Mouse (Mus musculus): ENCODE data around the gene Akap7. TPM values are rescaled to one million over a fixed set of nuclear protein-coding genes. Genes with fewer than 3 reads are reported as not detected.

Gene Akap7
- total RNA-seq, 2 experiments from 2014 or later, result 18.3 to 25.6 TPM

GRCm38 (mm10) chr10:25232700-25233099 is 75.0 kb downstream of the Akap7 start:
- no peak for DNase-seq
- TF ChIP-seq CTCF (IDR thresholded peaks at IDR 0.05), result no peak
- intact Hi-C loops (cut with DNase I), result no loop called here
- Histone ChIP-seq H3K4me3 (no peak overlapping the region), H3K27ac (no peak overlapping the region)

DNA sequence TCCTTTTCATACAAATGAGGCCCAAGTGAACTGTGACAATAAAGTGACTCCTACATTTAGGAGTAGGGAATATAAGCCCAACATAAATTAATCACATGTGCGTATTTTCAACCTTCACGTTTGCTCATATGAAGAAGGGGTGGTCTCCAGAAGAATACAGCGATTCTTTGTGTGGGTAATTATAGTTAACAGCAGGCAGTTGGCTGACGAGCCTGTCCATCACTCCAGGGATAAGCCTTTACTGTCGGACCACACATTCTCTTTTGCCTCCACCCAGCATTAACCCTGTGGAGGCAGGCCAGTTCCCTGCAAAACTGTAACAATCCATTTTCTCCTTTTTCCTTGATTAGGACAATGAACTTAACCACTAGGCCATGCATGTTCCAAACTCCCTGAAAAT is 76.3 kb downstream of the Akap7 start:
- TF ChIP-seq CTCF (IDR thresholded peaks at IDR 0.05), result no peak
- Histone ChIP-seq H3K4me3 (no peak overlapping the region), H3K27ac (no peak overlapping the region)
- DNase-seq, result no peak
- intact Hi-C loops (cut with DNase I), result no loop called here

DNA sequence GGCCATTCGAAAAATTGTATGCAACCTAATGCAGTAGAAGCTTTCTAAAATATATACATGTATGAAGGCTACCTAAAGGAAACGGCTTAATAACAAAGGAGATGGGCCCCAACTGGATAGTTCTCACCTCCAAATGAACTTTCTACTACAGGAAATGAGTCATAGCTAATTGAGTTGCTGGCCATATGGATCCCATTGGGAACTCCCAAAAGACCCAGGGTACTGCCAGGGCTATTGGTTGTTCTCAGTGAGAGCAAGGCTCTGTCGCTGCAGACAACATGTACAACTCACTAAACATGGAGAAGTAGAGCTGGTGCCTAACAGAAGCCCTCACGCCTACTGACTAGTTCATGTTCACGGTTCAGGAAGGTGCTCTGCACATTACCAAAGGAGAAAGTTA is 83.3 kb downstream of the Akap7 start:
- Histone ChIP-seq H3K27ac (no peak overlapping the region), H3K4me3 (no peak overlapping the region)
- no peak for DNase-seq
- intact Hi-C loops (cut with DNase I), result no loop called here
- no peak for TF ChIP-seq CTCF (IDR thresholded peaks at IDR 0.05)

DNA sequence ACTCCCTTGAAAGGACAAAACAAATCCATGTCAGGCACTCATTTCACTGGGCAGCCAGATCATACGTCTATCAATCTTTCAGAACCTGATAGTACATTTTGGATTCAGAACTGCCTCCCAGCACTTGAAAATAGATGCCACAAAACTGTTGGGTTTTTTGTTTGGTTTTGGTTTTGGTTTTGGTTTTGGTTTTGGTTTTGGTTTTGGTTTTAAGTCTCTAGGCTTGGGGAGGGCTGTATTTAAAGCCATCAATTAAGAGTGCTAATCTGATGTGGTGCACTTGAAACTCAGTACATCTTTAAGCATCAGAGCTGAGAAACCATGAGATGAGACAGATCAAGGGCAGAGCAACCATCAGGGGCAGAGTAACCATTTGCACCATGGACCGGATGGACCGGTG is 86.9 kb downstream of the Akap7 start:
- intact Hi-C loops (cut with DNase I), result loop anchor here (2.0 kb wide), 1 partner anchor 352 kb away; the partner anchor contains the start of gene Med23
- Histone ChIP-seq H3K4me3 (no peak overlapping the region), H3K27ac (no peak overlapping the region)
- no peak for TF ChIP-seq CTCF (IDR thresholded peaks at IDR 0.05)
- DNase-seq, result no peak

- Histone ChIP-seq H3K4me3 (0 out of 2 replicates have a peak overlapping the region, but pooled peaks have one; percentile 2), H3K27ac (no peak overlapping the region)
- intact Hi-C loops (cut with DNase I), result loop anchor here (1.0 to 2.0 kb wide), 2 partner anchors 259 to 351 kb away; partner anchors contain the start of gene Med23
- TF ChIP-seq CTCF (IDR thresholded peaks at IDR 0.05), result no peak
- no peak for DNase-seq
Observed at GRCm38 (mm10) chr10:25219901-25220495, 87.7 kb downstream of the Akap7 start.

DNA sequence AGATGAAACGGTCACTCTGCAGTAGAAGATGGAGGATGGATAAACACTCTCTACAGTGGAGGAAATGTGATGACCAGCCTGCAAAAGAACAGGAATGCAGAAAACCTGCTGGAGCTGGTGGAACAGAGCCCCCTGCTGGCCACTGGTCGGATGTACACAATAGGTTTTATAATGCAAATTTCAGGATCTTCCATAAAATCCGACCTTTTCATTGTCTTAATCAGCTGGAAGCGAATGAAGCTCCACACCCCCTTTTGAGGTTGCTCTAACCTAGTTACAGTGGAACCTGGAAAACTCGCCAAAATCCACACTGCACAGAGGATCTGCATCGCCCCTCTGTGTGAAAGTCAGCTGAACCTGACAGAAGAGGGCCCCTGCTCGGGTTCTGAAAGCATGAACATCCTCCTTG is 88.4 kb downstream of the Akap7 start:
- Histone ChIP-seq H3K27ac (no peak overlapping the region), H3K4me3 (no peak overlapping the region; the same call in 1 of the 2 replicates)
- intact Hi-C loops (cut with DNase I), result loop anchor here (1.0 kb wide), 1 partner anchor 258 kb away; no protein-coding TSS in a partner anchor
- DNase-seq, result peak; percentile 67
- TF ChIP-seq CTCF (IDR thresholded peaks at IDR 0.05), result peak; percentile 85

DNA sequence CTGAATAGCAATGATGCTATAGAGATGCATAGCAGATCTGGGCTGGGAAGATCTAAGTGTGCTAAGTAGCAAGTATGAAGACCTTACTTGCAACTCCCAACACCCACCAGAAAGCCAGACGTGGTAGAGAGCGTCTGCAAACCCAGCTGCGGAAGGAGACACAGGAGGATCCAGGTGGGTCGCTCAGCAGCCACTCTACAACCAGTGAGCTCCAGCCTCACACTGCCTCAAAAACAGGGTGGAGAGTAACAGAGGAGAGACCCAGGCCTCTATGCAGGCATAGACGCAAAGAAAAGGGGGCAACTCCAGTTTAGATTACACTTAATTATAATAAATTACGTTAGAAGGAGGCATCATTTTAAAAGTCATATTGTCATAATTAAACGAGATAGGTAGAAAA is 88.9 kb downstream of the Akap7 start:
- no peak for TF ChIP-seq CTCF (IDR thresholded peaks at IDR 0.05)
- DNase-seq, result no peak
- no peak overlapping the region for H3K27ac ChIP-seq
- intact Hi-C loops (cut with DNase I), result loop anchor here (1.0 kb wide), 1 partner anchor 257 kb away; no protein-coding TSS in a partner anchor
- H3K4me3 ChIP-seq, result no peak overlapping the region

DNA sequence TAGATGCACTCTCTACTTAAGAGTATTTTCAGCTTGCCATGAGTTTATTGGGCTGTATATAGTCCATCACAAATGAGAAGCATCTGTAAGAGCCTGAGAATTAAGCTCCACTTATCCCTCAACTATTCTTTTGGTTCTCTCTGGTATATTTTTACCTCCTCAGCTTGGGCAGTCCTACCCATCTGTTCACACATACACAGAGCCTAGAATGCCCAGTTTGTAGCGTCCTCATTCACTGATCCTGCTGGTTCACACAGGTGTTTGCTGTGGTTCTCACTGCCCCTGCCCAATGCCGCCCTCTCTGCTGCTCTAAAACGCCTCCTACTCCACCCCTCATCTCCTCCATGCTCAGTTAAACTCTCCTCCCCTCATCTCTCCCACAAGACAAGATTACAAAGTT is 91.7 kb downstream of the Akap7 start:
- intact Hi-C loops (cut with DNase I), result no loop called here

DNA sequence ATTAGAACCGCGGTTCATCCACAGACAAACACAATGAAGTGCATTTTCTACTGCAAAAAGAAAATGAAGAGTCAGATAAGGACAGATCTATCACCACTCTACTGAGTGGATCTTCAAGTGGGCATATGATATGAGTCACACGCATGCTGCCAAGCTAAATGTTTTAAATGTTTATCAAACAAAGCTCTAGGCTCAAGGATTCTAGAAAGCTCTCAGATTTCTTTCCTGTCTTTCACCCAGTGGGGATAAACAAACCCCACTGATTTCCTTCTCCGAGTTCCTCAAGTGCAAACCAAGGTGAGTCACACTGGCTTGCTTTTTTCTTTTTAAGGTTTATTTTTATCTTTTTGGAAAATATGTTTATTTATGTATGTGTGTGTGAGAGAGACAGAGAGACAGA is 94.0 kb downstream of the Akap7 start:
- Histone ChIP-seq H3K4me3 (no peak overlapping the region), H3K27ac (no peak overlapping the region)
- intact Hi-C loops (cut with DNase I), result no loop called here
- TF ChIP-seq CTCF (IDR thresholded peaks at IDR 0.05), result no peak
- DNase-seq, result no peak

More for the DNA sequence above, 91.7 kb downstream of the Akap7 start:
- no peak for TF ChIP-seq CTCF (IDR thresholded peaks at IDR 0.05)
- DNase-seq, result no peak
- no peak overlapping the region for H3K4me3 ChIP-seq
- H3K27ac ChIP-seq, result no peak overlapping the region

GRCm38 (mm10) chr10:25208619-25209018 is 99.1 kb downstream of the Akap7 start:
- Histone ChIP-seq H3K4me3 (no peak overlapping the region), H3K27ac (no peak overlapping the region)
- intact Hi-C loops (cut with DNase I), result no loop called here
- no peak for DNase-seq
- TF ChIP-seq CTCF (IDR thresholded peaks at IDR 0.05), result no peak

DNA sequence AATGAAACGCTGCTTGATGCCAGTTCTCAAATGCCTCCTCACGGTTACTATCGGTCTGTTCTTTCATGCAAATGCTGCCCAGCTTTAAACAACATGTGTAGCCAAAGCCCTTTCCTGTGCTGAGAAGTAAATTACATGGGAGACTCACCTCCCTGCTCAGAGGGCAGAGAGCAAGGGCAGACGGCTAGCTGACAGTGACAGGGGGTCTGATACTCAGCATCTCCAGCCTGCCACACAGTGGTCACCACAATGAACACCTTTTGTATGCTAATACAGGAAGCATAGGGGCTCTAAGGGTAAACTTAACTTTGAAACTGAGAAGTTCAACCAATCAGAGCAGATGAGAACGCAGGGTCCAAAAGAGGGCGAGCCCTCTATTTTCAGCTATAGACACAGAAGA is 99.8 kb downstream of the Akap7 start:
- Histone ChIP-seq H3K4me3 (no peak overlapping the region), H3K27ac (no peak overlapping the region)
- intact Hi-C loops (cut with DNase I), result no loop called here
- no peak for DNase-seq
- no peak for TF ChIP-seq CTCF (IDR thresholded peaks at IDR 0.05)

DNA sequence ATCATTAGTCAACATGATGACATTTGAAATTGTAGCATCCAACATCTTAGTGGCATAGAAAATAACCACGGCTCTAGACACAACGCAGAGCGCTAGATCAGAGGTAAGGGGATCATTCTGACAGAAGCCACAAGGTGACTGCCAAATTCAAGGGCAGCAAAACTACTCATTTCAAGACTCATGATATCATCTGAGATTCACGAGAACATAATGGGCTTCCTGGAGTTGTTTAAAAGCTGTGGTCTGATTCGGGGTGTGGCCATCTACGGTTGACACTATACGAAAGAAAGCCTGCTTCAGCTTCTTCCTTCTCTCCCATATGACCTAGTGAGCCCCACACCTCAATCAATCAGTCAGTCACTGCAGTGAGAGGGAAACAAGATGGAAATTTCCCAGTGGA is 107.0 kb downstream of the Akap7 start:
- Histone ChIP-seq H3K4me3 (no peak overlapping the region), H3K27ac (no peak overlapping the region)
- intact Hi-C loops (cut with DNase I), result no loop called here
- no peak for DNase-seq
- TF ChIP-seq CTCF (IDR thresholded peaks at IDR 0.05), result no peak

GRCm38 (mm10) chr10:25199510-25200353 is 107.9 kb downstream of the Akap7 start:
- H3K27ac ChIP-seq, result peak overlapping the region; percentile 29; the same call in 1 of the 2 replicates
- peak; percentile 71 for DNase-seq
- peak; percentile 15; the same call in 1 of the 2 replicates for TF ChIP-seq CTCF (IDR thresholded peaks at IDR 0.05)
- intact Hi-C loops (cut with DNase I), result no loop called here
- H3K4me3 ChIP-seq, result peak overlapping the region; percentile 72
